Mouse (Mus musculus): Measurements from ENCODE around the gene Homez. TPM values are rescaled to one million over a fixed set of nuclear protein-coding genes. Genes with fewer than 3 reads are reported as not detected.
A peak's percentile ranks its signal among the peaks of the same experiment; 100 is the strongest.

Gene Homez
- polyA plus RNA-seq, 1 experiment from 2014 or later: 11.7 TPM

DNA sequence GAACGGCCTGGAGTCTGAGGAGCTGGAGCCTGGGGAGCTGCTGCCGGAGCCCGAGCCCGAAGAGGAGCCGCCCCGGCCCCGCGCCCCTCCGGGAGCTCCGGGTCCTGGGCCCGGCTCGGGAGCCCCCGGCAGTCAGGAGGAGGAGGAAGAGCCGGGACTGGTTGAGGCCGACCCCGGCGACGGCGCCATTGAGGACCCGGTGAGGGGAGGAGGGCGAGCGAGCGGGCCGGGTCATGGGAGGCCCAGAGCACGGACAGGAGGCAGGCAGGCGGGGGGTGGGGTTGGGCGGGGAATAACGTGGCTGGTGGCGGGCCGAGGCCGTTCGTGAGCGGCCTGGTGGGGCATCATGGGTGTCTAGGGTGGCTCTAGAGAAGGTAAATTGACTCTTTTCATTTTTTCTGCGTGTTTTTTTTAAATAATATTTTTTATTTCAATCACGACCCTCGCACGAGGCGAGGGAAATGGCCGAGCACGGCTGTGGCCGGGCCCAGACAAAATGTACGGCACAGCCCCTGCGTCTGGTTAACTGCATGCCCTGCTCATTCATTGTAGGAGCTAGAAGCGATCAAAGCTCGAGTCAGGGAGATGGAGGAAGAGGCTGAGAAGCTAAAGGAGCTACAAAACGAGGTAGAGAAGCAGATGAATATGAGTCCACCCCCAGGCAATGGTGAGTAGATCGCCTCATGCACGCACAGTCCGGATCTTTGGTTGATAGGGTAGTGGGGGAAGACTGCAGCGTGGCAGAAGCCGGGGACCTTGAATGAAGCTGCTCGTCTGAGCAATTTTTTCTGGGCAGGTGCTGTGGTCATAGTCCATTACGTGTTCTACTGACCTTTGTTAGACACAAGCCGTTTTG lies 23.8 kb upstream of the Homez start:
- no peaks in the 10 kb centered on the region for H3K27me3 ChIP-seq (replicated peaks; ENCODE audit: control insufficient read depth, insufficient read depth, low read length)
- H3K9ac ChIP-seq (ENCODE audit: low read length): peak overlapping the region; percentile 100
- peak overlapping the region; percentile 93 for H3K4me3 ChIP-seq (ENCODE audit: low read depth, low read length)
- no peaks in the 10 kb centered on the region for H3K9me3 ChIP-seq (replicated peaks; ENCODE audit: control insufficient read depth, low read length)
- DNase-seq (ENCODE audit: low spot score) (peak; percentile 46), ATAC-seq (peak; percentile 55)
- under 1% methylated on average over 49 of the region's 54 CpGs for WGBS
- H3K36me3 ChIP-seq (ENCODE audit: control insufficient read depth, insufficient read depth, low read length): peaks cover 38% of the 10 kb centered on the region
- H3K27ac ChIP-seq (ENCODE audit: low read depth, low read length): peak overlapping the region; percentile 95
- H3K4me1 ChIP-seq (ENCODE audit: control insufficient read depth, insufficient read depth, low read length): peaks cover 13% of the 10 kb centered on the region
- H3K4me2 ChIP-seq (ENCODE audit: low read length): peak overlapping the region; percentile 87

DNA sequence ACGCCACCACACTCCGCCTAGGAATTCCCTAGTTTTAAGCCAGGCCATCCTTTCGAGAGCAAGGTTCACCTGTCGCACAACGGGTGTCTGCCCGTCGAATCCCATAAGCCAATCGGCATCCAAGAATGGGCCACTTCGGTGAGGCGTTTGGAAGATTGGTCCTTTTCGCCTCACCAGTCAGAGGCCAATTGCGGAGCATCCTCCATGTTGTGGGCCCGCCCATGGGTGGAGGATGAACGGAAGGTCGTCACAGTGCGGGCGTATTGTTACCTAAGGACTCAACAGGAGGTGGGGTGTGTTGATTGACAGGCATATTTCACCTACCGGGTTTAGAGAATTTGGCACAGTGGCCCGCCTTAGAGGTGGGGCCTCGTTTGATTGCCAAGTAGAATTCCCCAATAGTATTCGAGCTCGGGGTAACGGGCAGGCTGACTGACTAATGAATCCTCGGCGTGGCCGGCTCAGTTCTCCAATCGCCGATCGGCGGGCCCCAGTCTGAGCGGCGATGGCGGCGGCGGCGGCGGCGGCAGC lies 23.0 kb upstream of the Homez start:
- Histone ChIP-seq H3K36me3 (ENCODE audit: control insufficient read depth, insufficient read depth, low read length) (peaks cover 32% of the 10 kb centered on the region), H3K4me3 (ENCODE audit: low read depth, low read length) (peak overlapping the region; percentile 93), H3K27ac (ENCODE audit: low read depth, low read length) (peak overlapping the region; percentile 95), H3K9ac (ENCODE audit: low read length) (peak overlapping the region; percentile 100), H3K9me3 (replicated peaks; ENCODE audit: control insufficient read depth, low read length) (no peaks in the 10 kb centered on the region), H3K4me1 (ENCODE audit: control insufficient read depth, insufficient read depth, low read length) (peaks cover 13% of the 10 kb centered on the region), H3K4me2 (ENCODE audit: low read length) (peak overlapping the region; percentile 87), H3K27me3 (replicated peaks; ENCODE audit: control insufficient read depth, insufficient read depth, low read length) (no peaks in the 10 kb centered on the region)
- under 1% methylated on average over 38 of the region's 38 CpGs for WGBS
- ATAC-seq (peak; percentile 98), DNase-seq (ENCODE audit: low spot score) (peak; percentile 100)

DNA sequence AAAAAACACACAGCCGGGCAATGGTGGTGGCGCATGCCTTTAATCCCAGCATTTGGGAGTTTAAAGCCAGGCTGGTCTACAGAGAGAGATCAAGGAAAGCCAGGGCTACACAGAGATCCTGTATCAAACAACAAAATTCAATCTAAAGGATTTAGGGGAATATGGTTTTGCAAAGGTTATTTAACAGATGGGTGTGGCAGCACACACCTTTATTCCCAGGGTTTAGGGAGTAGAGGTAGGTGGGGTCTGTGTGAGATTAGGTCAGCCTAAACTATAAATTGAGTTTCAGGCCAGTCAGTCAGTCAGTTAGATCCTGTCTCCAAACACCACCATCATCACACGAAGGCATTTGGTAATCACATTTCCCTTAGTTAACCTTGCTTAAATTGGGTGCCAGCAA lies 21.4 kb upstream of the Homez start, which contains the start of gene Pabpn1:
Pabpn1 (plus strand) TSS at position 301 of the 400 bp plus-strand sequence.
- peak within 1 kb of the TSS; percentile 39 for H3K4me3 ChIP-seq (ENCODE audit: low read depth, low read length)
- ATAC-seq (no peak), DNase-seq (ENCODE audit: low spot score) (no peak)
- 94% methylated on average over 3 of the region's 3 CpGs for WGBS
- H3K27ac ChIP-seq (ENCODE audit: low read depth, low read length): peak within 1 kb of the TSS; percentile 80
- H3K27me3 ChIP-seq (replicated peaks; ENCODE audit: control insufficient read depth, insufficient read depth, low read length): no peaks in the 10 kb centered on the region
- no peaks in the 10 kb centered on the region for H3K9me3 ChIP-seq (replicated peaks; ENCODE audit: control insufficient read depth, low read length)
- H3K4me1 ChIP-seq (ENCODE audit: control insufficient read depth, insufficient read depth, low read length): peaks cover 13% of the 10 kb centered on the region
- peak within 1 kb of the TSS; percentile 58 for H3K9ac ChIP-seq (ENCODE audit: low read length)
- H3K36me3 ChIP-seq (ENCODE audit: control insufficient read depth, insufficient read depth, low read length): peaks cover 18% of the 10 kb centered on the region
- peak within 1 kb of the TSS; percentile 50 for H3K4me2 ChIP-seq (ENCODE audit: low read length)

DNA sequence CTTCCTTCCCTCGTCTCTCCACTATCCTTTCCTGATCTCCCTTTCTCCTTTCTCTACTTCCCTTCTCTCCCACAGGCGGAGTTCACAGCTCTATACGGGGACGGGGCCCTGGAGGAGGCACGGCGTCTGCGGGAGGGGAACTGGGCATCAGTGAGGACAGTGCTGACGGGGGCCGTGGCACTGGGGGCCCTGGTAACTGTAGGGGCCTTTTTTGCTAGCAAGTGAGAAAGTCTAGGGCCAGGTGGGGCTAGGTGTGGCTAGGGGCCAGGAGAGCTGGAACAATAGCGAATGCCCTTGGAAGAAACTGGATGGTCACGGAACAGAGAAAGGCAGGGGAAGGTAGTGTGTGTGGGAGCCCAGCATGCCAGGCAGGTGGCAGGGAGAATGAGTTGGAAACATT lies 14.5 kb upstream of the Homez start:
- peaks cover 10% of the 10 kb centered on the region for H3K36me3 ChIP-seq (ENCODE audit: control insufficient read depth, insufficient read depth, low read length)
- H3K9ac ChIP-seq (ENCODE audit: low read length): no peak overlapping the region
- ATAC-seq (no peak), DNase-seq (ENCODE audit: low spot score) (no peak)
- H3K4me2 ChIP-seq (ENCODE audit: low read length): no peak overlapping the region
- H3K4me3 ChIP-seq (ENCODE audit: low read depth, low read length): no peak overlapping the region
- no peaks in the 10 kb centered on the region for H3K27me3 ChIP-seq (replicated peaks; ENCODE audit: control insufficient read depth, insufficient read depth, low read length)
- H3K27ac ChIP-seq (ENCODE audit: low read depth, low read length): no peak overlapping the region
- peaks cover 13% of the 10 kb centered on the region for H3K4me1 ChIP-seq (ENCODE audit: control insufficient read depth, insufficient read depth, low read length)
- H3K9me3 ChIP-seq (replicated peaks; ENCODE audit: control insufficient read depth, low read length): no peaks in the 10 kb centered on the region
- WGBS: 88% methylated on average over 11 of the region's 11 CpGs

DNA sequence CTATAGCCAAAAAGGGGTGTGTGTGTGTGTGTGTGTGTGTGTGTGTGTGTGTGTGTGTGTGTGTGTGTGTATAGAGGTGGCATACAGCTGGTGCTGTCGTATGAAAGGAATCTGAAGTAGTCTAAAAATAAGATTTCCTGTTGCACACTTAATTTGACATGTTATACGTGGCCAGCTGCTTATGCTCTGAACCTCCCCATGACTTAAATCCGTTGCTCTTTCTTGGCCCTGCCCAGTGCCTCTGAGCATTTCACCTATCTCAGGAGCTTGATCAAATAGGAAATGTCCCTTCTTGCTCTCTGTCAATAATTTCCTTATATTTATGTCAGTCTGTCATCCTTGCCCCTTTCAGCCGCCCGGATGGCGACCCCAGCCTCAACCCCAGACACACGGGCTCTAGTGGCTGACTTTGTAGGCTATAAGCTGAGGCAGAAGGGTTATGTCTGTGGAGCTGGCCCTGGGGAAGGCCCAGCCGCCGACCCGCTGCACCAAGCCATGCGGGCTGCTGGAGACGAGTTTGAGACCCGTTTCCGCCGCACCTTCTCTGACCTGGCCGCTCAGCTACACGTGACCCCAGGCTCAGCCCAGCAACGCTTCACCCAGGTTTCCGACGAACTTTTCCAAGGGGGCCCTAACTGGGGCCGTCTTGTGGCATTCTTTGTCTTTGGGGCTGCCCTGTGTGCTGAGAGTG lies 13.4 kb upstream of the Homez start:
- Histone ChIP-seq H3K4me1 (ENCODE audit: control insufficient read depth, insufficient read depth, low read length) (peaks cover 13% of the 10 kb centered on the region), H3K4me2 (ENCODE audit: low read length) (peak overlapping the region; percentile 83), H3K9me3 (replicated peaks; ENCODE audit: control insufficient read depth, low read length) (no peaks in the 10 kb centered on the region), H3K9ac (ENCODE audit: low read length) (peak overlapping the region; percentile 88), H3K27ac (ENCODE audit: low read depth, low read length) (peak overlapping the region; percentile 86), H3K27me3 (replicated peaks; ENCODE audit: control insufficient read depth, insufficient read depth, low read length) (no peaks in the 10 kb centered on the region), H3K4me3 (ENCODE audit: low read depth, low read length) (peak overlapping the region; percentile 69), H3K36me3 (ENCODE audit: control insufficient read depth, insufficient read depth, low read length) (peaks cover 10% of the 10 kb centered on the region)
- WGBS: 38% methylated on average over 21 of the region's 21 CpGs
- DNase-seq (ENCODE audit: low spot score): no peak
- ATAC-seq: peak; percentile 10; the same call in 1 of the 2 replicates

DNA sequence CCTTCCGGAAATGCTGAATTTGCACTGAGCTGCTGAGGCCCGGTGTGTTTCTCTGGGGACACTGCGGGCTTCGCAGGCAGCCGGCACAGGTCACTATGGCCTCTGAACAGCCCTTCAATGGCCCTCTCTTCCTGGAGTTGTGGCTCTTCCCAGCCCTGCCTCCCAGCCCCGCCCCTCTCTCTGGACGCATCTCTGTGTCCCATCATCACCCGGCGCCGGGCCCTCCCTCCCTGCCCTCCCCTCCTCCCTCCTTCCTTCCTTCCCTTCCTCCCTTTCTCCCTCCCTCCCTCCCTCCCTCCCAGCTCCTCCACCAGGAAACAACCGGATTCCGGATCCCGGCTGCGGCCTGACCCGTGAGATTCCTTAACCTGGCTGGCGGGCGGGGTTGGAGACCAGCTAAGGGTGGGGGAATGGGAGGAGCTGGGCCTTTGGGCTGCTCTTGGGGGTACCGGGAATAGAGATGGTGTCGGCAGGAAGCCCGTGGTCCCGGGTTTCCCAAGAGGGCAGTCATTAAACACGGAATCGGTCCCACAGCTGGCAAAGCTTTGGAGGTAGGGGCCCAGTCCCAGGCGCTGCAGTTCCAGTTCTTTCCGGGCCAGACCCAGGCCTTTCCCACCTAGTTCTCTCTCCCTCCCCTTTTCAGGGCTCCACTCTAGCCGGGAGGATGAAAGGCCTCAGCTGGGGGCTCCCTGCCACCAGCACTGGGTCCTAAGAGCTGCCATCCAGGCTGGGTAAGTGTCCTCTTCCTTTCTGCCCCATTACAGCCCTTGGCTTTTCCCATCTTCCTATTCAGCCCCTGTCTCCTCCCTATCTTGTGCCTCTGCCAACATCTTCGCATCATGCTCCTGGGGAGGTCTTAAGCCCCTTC lies 12.6 kb upstream of the Homez start, which contains the start of the genes Bcl2l2 and Gm20521:
Bcl2l2 (plus strand) TSS at position 224 of the 868 bp plus-strand sequence.
Gm20521 (plus strand) TSS at position 288 of the 868 bp plus-strand sequence.
- no peaks in the 10 kb centered on the region for H3K27me3 ChIP-seq (replicated peaks; ENCODE audit: control insufficient read depth, insufficient read depth, low read length)
- peak within 1 kb of the TSS; percentile 86 for H3K27ac ChIP-seq (ENCODE audit: low read depth, low read length)
- peak; percentile 84 for DNase-seq (ENCODE audit: low spot score)
- peaks cover 10% of the 10 kb centered on the region for H3K36me3 ChIP-seq (ENCODE audit: control insufficient read depth, insufficient read depth, low read length)
- peak within 1 kb of the TSS; percentile 69 for H3K4me3 ChIP-seq (ENCODE audit: low read depth, low read length)
- under 1% methylated on average over 27 of the region's 27 CpGs for WGBS
- H3K4me2 ChIP-seq (ENCODE audit: low read length): peak within 1 kb of the TSS; percentile 83
- H3K4me1 ChIP-seq (ENCODE audit: control insufficient read depth, insufficient read depth, low read length): peaks cover 13% of the 10 kb centered on the region
- no peaks in the 10 kb centered on the region for H3K9me3 ChIP-seq (replicated peaks; ENCODE audit: control insufficient read depth, low read length)
- peak within 1 kb of the TSS; percentile 88 for H3K9ac ChIP-seq (ENCODE audit: low read length)
- ATAC-seq: peak; percentile 89

DNA sequence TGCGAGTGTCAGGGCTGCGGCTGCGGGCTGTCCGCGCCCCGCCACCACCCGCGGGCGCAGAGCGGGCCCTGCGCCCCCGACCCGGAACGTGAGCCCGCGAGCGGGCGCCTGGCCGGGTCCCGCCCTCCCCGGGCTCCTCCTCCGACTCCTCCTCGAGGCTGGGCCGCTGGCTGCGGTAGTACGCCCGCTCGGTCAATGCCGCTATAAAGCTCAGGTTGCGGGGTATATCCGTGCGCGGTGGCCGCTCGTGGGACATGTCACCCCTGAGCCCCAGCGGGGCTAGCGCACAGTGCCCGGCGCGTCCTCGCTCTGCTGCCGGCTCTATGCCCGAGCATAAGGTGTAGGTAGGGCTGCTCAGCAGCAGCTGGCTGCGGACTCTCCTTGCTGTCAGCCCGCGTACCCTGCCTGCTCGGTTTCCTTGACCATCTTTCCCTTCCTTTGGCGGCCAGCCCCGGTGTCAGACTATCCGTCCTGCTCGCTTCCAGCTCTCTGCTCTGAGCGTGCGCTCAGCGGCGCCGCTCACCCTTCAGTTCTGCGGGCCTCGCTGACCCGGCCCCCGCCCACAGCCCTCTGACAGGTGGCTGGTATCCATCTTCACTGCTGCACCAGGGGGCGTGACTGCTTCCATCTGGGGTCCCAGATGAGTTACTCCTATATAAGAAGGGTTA lies 6.4 kb upstream of the Homez start, which contains the start of gene Ppp1r3e:
Ppp1r3e (minus strand) TSS at position 503 of the 668 bp plus-strand sequence.
- Histone ChIP-seq H3K36me3 (ENCODE audit: control insufficient read depth, insufficient read depth, low read length) (no peaks in the 10 kb centered on the region), H3K4me2 (ENCODE audit: low read length) (peak within 1 kb of the TSS; percentile 98), H3K27ac (ENCODE audit: low read depth, low read length) (peak within 1 kb of the TSS; percentile 90), H3K4me3 (ENCODE audit: low read depth, low read length) (peak within 1 kb of the TSS; percentile 68), H3K9ac (ENCODE audit: low read length) (peak within 1 kb of the TSS; percentile 91), H3K27me3 (replicated peaks; ENCODE audit: control insufficient read depth, insufficient read depth, low read length) (no peaks in the 10 kb centered on the region), H3K9me3 (replicated peaks; ENCODE audit: control insufficient read depth, low read length) (no peaks in the 10 kb centered on the region), H3K4me1 (ENCODE audit: control insufficient read depth, insufficient read depth, low read length) (peaks cover 10% of the 10 kb centered on the region; the same call in 1 of the 2 replicates)
- DNase-seq (ENCODE audit: low spot score) (peak; percentile 59), ATAC-seq (peak; percentile 79)
- WGBS: under 1% methylated on average over 54 of the region's 61 CpGs
